In genomic region chr10:14057841-14058605, GRCm38 (mm10) we compare ENCODE assay signal across 17 mouse cellular contexts.
DNase-seq lines count a peak whose midpoint lies in the region; ATAC-seq lines count a peak whose summit lies in the region.
"Had no signal": no experiment of that assay in that cellular context is flagged by ENCODE, and none has a peak within 500 bp of the region (broad histone marks: within the 10 kb centered on the region; RNA-seq: fewer than 3 reads in every experiment).

No protein-coding gene starts in this region.

- H3K4me3 ChIP-seq in forebrain, embryonic 13.5 days, result no peak overlapping the region
- H3K4me3 ChIP-seq in forebrain, embryonic 15.5 days, result no peak overlapping the region
- no peak overlapping the region for H3K4me3 ChIP-seq in hindbrain, embryonic 13.5 days
- no peak overlapping the region for H3K4me3 ChIP-seq in hindbrain, embryonic 14.5 days (replicated peaks; ENCODE audit: low read length)
- H3K4me3 ChIP-seq: neural tube, embryonic 15.5 days; stomach, embryonic 15.5 days had no signal

- H3K27ac ChIP-seq in forebrain, embryonic 13.5 days, result peak overlapping the region; percentile 64; the same call in 1 of the 2 replicates
- no peak overlapping the region for H3K27ac ChIP-seq in forebrain, embryonic 15.5 days (replicated peaks)
- peak overlapping the region; percentile 69; the same call in 1 of the 2 replicates for H3K27ac ChIP-seq in hindbrain, embryonic 13.5 days
- H3K27ac ChIP-seq in hindbrain, embryonic 14.5 days, result no peak overlapping the region
- H3K27ac ChIP-seq: stomach, embryonic 15.5 days had no signal

- 92% methylated on average over 11 of the region's 11 CpGs for WGBS in forebrain, embryonic 13.5 days
- 95% methylated on average over 11 of the region's 11 CpGs for WGBS in forebrain, embryonic 15.5 days
- WGBS in hindbrain, embryonic 13.5 days, result 95% methylated on average over 11 of the region's 11 CpGs
- 93% methylated on average over 11 of the region's 11 CpGs for WGBS in hindbrain, embryonic 14.5 days

- no peaks in the 10 kb centered on the region for H3K9me3 ChIP-seq in forebrain, embryonic 13.5 days (replicated peaks)
- H3K9me3 ChIP-seq in forebrain, embryonic 15.5 days, result no peaks in the 10 kb centered on the region
- H3K9me3 ChIP-seq in hindbrain, embryonic 13.5 days, result no peaks in the 10 kb centered on the region
- H3K9me3 ChIP-seq in hindbrain, embryonic 14.5 days (ENCODE audit: control insufficient read depth, low read length), result no peaks in the 10 kb centered on the region
- H3K9me3 ChIP-seq: neural tube, embryonic 15.5 days; stomach, embryonic 15.5 days had no signal

- no peak overlapping the region for H3K4me2 ChIP-seq in forebrain, embryonic 13.5 days
- no peak overlapping the region for H3K4me2 ChIP-seq in forebrain, embryonic 15.5 days (replicated peaks)
- H3K4me2 ChIP-seq in hindbrain, embryonic 13.5 days, result no peak overlapping the region
- no peak overlapping the region for H3K4me2 ChIP-seq in hindbrain, embryonic 14.5 days (replicated peaks)
- H3K4me2 ChIP-seq: neural tube, embryonic 15.5 days; stomach, embryonic 15.5 days had no signal

- H3K36me3 ChIP-seq in forebrain, embryonic 13.5 days (ENCODE audit: poor library complexity, severe bottlenecking), result no peaks in the 10 kb centered on the region
- no peaks in the 10 kb centered on the region for H3K36me3 ChIP-seq in forebrain, embryonic 15.5 days
- no peaks in the 10 kb centered on the region for H3K36me3 ChIP-seq in hindbrain, embryonic 13.5 days
- no peaks in the 10 kb centered on the region for H3K36me3 ChIP-seq in hindbrain, embryonic 14.5 days (replicated peaks; ENCODE audit: control insufficient read depth, insufficient read depth)
- H3K36me3 ChIP-seq: neural tube, embryonic 15.5 days; stomach, embryonic 15.5 days had no signal

- DNase-seq in hindbrain, embryonic 14.5 days (ENCODE audit: low spot score), result no peak
- DNase-seq in CD4-positive helper T cell, adult 2 months (ENCODE audit: low read depth, low spot score), result peak; percentile 79
- peak; percentile 88 for DNase-seq in induced T-regulatory cell, adult 2 months (ENCODE audit: low read depth)
- no peak for DNase-seq in adrenal gland, postnatal 36 days
- DNase-seq in lung, postnatal 4 days, result no peak
- DNase-seq: cerebellum, adult 11 months; forebrain, postnatal 0 days; gastrocnemius, postnatal 14 days; kidney, adult 18-20 months; liver, postnatal 0 days; right cerebral cortex, postnatal 14 days; thymus, postnatal 14 days had no signal

- no peaks in the 10 kb centered on the region for H3K27me3 ChIP-seq in forebrain, embryonic 13.5 days
- H3K27me3 ChIP-seq in forebrain, embryonic 15.5 days, result no peaks in the 10 kb centered on the region
- H3K27me3 ChIP-seq in hindbrain, embryonic 13.5 days, result no peaks in the 10 kb centered on the region
- H3K27me3 ChIP-seq in hindbrain, embryonic 14.5 days (ENCODE audit: control insufficient read depth, insufficient read depth, low read length), result no peaks in the 10 kb centered on the region
- H3K27me3 ChIP-seq: neural tube, embryonic 15.5 days; stomach, embryonic 15.5 days had no signal

- no peak for ATAC-seq in forebrain, embryonic 13.5 days
- no peak for ATAC-seq in forebrain, embryonic 15.5 days (replicated peaks)
- ATAC-seq in hindbrain, embryonic 13.5 days (ENCODE audit: low FRiP score), result no peak
- no peak for ATAC-seq in hindbrain, embryonic 14.5 days (ENCODE audit: low FRiP score)

- H3K4me1 ChIP-seq in forebrain, embryonic 13.5 days, result peaks cover 29% of the 10 kb centered on the region
- H3K4me1 ChIP-seq in forebrain, embryonic 15.5 days, result peaks cover 26% of the 10 kb centered on the region
- H3K4me1 ChIP-seq in hindbrain, embryonic 13.5 days (replicated peaks), result peaks cover 32% of the 10 kb centered on the region
- H3K4me1 ChIP-seq in hindbrain, embryonic 14.5 days (replicated peaks; ENCODE audit: control insufficient read depth, insufficient read depth, low read length), result peaks cover 26% of the 10 kb centered on the region

- H3K9ac ChIP-seq in forebrain, embryonic 13.5 days, result no peak overlapping the region
- no peak overlapping the region for H3K9ac ChIP-seq in forebrain, embryonic 15.5 days (replicated peaks)
- no peak overlapping the region for H3K9ac ChIP-seq in hindbrain, embryonic 13.5 days
- no peak overlapping the region for H3K9ac ChIP-seq in hindbrain, embryonic 14.5 days
- H3K9ac ChIP-seq: forebrain, postnatal 0 days; liver, postnatal 0 days; neural tube, embryonic 15.5 days; stomach, embryonic 15.5 days had no signal

Comparison
In these comparisons a context has a peak if more than half of its experiments do, and no peak if none do; other contexts are left out.
1. H3K27ac ChIP-seq: peak in forebrain, embryonic 13.5 days (single experiment) and hindbrain, embryonic 13.5 days (single experiment); none in forebrain, embryonic 15.5 days (single experiment) and hindbrain, embryonic 14.5 days (single experiment).
2. DNase-seq: peak in CD4-positive helper T cell, adult 2 months (single experiment) and induced T-regulatory cell, adult 2 months (single experiment); none in hindbrain, embryonic 14.5 days (single experiment), adrenal gland, postnatal 36 days (0 of 2) and lung, postnatal 4 days (0 of 2).